Mouse (Mus musculus) cerebellum, adult 11-12 months (tissue): ENCODE measurements around the gene Maats1.

Experiments used
- DNase-seq: peaks from one replicate; pipeline ENCODE4 v3.0.0; 2022

Gene Maats1

DNA sequence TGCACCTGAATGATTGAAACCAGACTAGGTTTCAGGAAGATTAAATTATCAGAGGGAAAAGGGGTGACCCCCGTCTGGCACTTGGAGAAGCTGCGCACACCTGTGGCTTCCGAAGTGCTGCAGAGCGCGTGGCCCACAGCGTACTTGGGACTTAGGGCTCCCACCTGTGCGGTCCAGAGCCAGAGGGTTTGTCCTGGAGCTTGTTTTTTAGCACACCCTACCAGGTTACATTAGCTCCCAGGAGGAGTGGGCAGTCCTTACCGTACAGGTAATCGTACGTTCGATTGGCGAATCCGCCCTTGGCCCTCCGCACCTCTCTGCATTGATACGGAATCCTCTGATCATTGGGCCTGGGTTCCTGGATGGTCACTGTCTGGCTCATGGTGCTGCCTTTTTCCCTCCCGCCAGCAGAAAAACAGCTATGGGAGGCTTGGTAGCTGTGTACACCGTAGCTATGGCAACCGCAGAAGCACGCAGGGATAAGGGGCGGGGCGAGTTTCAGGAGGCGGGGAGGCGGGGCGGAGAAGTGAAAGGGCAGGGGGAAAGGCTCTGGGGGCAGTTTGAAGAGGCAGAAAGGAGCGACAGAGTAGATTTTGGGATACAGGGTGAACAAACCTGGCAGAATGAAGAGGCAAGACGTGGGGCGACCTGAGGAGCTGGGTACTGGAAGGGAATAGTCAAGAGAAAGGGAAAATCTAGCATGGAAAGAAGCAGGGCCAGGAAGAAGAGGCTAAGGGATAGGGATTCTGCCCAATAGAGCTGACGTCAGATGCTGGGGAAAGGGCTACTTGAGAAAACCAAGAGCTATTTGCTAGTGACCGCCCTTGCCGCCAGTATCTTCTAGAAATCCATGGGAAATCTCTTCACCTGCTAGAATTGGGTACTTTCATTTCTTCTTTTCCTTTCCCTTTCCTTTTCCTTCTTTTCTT, at the start of gene Maats1:
TSS of gene Maats1 (minus strand) at position 748 of the 929 bp plus-strand sequence.
- peak; percentile 50 for DNase-seq

DNA sequence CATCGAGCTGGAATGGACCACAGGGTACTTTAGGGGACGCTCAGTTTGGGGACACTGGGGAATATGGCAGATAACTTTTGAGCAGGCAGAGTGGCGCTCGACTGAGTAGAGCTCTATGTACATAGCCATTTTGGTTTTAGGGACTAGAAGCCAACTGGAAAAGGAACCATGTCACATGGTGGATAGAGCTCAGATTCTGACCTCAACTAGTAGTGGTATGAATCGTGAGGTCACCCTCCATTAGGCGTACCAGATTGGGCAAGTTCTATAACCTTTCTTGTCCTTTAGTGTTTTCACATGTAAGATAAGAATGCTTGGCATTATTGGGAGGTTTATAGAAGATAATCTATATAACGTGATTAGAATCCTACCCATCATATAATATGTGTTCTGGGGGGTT, 48.4 kb upstream of the Maats1 start:
- DNase-seq = no peak

DNA sequence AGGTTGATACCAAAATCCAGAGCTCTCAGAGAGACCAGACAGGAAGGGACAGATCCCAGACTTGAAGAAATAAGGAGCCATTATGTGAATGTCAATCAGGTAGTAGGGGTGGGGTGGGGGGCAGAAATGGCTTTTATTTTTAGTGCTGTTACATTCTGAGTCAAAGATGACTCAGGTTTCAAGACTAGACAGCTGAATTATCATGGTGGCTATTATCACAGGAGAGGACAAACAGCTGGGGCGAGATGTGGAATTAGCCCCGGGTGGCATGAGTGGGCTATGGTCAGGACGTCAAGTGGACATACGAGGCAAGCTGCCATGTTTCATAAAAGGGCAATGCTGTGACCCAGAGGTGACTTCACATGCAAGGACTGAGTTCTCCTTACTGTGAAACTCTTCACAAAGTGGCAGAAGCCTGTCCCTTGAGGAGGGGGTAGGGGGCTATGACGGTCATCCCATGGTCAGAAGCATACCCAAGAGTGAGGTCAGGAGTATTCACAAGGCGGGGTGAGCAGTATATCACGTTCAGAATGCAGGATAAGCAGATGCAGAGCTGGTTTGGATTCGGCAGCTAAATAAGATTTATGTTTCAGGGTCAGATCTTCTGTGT, 47.4 kb upstream of the Maats1 start:
- DNase-seq = no peak

DNA sequence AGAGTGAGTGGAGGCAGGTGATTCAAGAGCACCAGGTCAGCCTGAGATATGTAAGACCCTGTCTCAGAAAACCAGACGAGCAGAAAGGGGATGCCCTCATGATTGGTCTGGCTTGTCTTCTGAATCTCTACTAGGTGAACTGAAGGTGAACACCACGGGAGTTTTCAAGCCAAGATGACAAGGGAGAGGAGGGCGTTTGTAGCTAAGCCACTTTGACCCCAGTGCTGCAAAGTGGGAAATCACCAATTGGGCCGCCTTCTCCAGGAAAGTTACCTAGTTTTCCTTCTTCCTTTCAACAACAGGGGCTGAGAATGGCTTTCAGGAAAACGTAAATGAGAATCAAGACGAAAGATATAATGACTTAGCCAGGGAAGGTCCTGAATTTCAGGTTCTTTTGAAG, 46.8 kb upstream of the Maats1 start:
- no peak for DNase-seq

DNA sequence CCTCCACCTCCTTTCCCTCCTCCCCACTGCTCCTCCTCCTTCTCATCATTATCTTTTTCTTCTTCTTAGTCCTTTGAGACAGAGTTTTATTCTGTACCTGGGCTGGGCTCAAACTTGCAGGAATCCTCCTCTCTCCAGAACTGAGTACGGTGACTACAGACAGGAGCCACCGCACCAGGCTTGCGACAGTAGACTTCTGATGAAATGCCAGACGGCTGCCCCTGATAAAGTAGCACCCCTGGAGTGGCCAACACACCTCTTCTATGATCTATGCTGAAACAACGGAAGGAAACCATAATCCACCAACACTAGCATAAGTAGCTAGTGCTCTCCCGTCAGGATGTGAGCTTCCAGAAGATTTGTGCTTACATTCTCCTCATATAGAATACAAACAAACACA, 45.4 kb upstream of the Maats1 start:
- DNase-seq = no peak

DNA sequence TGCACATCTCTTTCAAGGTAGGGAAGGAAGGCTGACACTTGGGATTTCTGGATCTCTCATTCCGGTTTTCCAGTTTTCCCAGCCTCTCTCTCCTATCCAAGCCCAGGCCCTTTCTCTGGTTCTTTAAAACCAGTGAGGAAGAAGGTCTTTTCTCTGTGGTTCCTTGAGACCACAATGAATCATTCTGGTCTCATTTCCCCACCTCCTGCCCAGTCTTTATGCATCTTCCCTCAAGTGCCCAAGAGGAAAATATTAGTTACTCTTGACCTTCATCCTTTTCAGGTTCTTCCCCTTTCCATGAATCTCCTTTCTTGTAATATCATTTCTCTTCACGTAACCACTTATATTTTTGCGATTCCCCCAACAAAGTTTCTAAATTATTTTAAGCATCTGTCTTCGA, 43.8 kb upstream of the Maats1 start:
- DNase-seq = no peak

DNA sequence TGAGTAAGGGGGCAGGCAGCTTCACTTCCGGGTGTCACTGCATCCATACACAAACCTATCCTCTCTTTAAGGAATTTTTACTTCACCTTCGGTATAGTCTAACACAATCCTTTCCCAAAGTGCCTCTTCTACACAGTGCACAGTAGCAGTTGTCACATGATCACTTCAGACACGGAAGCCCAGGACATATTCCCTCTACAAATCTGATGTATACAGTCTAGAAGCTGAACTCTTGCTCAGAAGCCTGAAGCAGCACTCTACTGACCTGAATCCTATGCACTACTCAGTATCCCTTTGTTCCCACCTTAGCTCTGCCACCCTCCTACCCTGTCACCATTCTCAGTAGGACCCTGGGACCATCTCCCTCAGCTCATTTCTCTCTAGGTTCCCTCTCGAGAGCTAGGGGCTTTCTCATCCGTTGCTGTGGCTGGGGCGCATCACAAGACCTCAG, 43.3 kb upstream of the Maats1 start:
- no peak for DNase-seq

DNA sequence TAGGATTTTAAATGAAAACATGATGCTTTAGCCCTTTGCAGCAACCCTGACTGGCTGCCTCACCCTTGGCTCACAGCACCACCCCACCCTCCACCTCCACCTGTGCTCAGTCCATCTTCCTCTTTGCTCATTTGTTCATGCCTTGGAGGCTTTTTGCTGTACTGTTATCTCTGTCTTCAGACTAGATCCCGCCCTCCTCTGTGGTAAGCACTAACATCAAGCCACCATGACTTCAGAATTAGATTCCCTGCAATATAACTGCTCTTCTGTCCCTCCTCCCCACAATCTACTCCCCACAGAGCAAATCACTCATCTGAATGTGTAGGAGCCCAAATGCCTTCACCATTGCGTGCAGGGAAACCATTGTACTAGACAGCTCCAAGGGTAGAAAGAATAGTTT, 41.7 kb upstream of the Maats1 start:
- DNase-seq = no peak

DNA sequence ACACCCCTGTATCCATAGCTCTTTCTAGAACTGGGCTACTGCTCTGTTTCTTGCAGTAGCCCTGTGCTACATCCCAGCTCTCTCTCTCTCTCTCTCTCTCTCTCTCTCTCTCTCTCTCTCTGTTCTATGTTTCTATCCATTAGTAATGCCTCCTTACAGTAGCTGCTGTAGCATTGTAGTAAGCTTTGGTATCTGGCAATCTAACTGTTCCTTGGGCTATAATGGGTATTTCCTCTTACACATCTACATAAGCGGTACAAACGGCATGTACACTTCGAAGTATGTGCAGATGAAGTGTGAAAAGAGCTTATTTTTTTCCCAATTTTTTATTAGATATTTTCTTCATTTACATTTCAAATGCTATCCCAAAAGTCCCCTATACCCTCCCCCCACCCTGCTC, 38.0 kb upstream of the Maats1 start:
- no peak for DNase-seq

DNA sequence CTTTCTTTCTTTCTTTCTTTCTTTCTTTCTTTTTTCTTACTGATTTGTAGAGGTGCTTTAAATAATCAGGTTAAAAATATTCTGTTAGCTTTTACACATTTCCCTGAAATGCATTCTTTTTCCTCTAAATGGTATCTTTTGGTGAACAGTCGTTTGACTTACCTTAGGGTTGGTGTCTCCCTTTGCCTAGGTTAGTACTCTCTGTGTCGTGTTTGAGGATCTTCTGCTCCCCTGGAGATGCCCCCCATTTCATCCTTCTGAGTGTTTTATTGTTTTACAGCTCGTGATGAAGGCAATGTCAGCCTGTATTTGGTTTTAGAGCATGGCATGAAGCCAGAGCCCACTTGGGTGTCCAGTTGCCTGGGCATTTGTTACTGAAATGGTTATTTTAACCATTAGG, 37.5 kb upstream of the Maats1 start:
- no peak for DNase-seq

DNA sequence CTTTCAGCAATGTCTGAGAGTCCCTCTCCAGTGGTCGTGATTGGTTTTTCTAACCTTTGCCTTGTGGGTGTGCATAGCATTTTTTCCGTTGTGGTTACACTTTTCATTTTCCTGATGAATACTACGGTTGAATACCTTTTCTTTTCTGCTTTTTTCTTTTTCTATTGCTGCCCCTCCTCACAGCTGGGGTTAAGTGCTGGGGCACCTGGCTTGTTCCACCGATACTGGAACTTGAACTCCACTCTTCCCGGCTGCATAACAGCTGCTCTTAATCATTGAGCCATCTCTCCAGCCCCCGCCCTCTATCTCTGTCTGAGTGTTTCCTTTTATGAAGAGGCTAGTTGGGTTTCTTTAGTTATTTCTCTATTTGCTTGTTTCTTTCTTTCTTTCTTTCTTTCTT, 37.1 kb upstream of the Maats1 start:
- no peak for DNase-seq

DNA sequence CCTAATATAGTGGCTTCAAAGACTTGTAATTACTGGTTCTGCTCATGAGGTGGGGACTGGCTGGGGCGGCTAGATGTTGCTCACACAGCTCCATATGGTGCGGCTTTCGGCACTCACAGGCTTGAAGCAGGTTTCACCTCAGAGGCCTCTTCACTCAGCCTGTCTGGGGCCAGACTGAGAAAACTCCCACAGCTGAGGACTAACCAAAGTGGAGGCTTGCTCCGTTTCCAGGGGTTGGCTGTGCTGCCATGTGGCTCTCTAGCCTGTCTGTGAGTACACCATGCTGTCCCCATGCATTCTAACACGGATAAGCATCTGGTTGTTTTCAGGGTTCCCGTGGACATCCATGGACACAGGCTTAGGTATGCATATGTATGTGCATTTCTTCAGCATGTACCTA, 36.6 kb upstream of the Maats1 start:
- DNase-seq = no peak

DNA sequence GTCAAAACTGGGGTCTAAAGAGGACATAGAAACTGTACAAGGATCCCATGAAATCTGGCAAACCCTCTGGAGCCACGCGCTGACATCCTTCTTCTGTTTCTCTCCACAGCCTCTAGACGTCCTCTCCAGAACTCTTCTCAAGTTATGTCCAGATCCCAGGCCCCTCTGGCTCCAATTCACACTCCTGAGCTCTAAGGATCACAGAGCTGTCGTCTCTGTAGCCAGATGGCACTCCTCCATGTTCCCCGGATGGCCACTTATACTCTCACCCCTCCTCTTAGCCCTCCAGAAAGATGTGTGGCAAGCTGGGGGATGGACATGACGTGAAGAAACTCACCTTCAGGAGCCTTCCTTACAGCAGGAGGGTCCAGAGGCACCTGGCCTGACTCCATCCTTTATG, 35.6 kb upstream of the Maats1 start:
- no peak for DNase-seq

DNA sequence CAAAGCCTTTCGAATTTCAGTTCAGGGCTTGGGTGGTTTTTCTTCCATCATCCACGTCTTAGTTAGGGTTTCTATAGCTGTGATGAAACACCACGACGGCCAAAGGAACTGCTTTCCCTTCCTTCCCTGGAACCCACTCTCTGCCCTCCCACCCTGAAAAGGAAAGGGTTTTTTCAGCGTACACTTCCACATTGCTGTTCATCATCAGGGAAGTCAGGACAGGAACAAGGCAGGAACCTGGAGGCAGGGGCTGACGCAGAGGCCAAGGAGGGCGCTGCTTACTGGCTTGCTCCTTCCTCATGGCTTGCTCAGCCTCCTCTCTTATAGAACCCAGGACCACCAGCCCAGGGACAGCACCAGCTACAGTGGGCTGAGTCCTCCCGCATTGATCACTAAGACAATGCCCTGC, 34.9 kb upstream of the Maats1 start:
- no peak for DNase-seq

DNA sequence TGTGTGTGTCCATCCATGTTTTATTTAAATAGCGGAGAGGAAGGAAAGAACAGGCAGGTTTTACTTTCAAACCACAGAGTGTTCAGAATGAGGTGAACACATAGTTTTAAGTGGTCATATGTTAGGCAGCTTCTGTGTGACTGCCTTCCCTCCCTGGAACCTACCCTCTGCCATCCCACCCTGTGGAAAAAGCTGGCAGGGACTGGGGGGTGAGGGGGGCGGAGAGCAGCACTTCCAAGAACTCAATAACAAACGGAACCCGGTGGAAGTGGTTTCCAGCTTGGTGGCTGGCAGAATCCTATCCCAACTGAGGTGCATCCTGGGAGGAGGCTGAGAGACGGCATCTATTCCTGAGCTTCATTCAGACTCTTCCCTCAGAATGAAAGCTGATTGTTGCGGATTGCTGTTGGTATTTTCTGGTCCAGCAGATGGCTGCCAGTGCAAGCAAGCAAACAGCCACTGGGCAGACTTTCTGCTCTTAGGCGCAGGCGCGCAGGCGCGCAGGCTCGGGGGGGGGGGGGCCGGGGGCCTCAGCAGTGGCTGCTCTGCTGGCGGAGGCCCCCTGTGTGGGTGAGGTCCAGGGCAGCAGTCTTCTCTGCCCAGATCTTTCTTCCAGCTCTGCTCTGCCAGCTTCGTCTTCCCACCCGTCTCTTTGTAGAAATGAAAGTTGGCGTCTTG, 34.4 kb upstream of the Maats1 start:
- peak; percentile 66 for DNase-seq

DNA sequence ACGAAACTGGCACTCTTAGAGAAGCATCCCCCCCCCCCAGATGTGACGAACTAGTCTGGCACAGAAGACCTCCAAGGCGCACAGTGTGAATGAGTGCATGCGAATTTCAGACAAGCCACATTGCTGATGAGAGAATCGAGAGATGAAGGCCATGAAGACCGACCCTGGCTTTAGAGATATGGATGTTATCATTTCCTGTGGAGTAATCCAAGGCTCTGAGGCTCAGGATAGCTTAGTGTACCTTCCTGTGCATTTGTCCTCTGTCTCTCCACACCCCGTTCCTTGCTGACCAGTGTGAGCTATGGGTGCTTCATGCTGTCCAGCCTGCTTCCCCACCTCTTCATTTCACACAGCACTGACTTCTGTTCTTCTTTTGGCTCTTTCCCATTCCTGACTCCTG, 33.2 kb upstream of the Maats1 start:
- no peak for DNase-seq

DNA sequence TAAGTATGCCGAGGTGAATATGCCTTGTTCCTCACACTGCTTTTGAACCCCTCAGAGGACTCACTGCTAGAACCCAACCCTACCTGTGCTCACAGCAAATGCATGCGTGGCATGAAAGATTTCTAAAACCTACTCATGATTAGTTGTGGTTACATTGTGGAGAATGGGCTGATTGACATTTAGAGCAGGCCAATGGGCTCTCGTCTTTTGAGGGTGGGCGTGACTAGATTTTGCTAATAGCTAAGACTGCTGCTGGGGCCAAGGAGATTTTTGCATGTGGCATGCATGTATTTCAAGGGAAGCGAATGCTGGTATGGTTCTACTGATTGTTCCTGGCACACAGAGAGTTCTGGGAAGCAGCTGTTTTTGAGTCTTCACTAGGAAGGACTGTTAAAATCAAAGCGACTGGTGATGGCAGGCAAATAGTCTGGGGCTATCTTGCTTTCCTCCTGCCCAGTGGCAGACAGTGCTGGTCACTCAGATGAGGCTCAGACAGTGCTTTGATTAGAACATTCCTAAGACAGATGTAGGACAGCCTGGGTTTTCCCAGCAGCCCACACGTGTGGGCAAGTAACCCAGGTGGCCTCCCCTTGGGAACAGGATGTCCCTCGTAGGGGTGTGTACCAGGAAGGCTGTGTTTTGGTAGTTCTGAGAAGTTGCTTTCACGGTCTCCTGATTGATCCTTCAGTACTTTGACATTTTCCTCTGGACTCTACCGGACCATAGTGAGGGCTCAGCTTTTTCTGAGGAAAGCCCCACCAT, 32.6 kb upstream of the Maats1 start:
- DNase-seq = no peak

DNA sequence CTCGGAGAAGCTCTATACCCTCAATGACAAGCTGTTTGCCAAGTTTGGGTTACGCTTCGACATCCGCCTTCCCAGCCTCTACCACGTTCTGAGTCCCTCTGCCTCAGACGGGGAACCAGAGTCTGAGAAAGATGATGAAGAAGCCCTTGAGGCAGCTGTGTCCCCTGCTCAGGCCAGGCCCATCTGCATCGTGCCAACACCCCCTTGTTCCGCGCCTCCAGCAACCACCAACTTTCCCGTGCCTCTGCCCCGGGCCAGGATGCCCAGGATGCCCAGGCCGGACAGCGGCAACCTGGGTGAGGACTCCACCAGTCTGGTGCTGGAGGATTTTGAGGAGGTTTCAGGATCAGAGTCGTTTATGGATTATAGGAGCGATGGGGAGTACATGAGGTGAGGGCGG, 32.0 kb upstream of the Maats1 start:
- no peak for DNase-seq

DNA sequence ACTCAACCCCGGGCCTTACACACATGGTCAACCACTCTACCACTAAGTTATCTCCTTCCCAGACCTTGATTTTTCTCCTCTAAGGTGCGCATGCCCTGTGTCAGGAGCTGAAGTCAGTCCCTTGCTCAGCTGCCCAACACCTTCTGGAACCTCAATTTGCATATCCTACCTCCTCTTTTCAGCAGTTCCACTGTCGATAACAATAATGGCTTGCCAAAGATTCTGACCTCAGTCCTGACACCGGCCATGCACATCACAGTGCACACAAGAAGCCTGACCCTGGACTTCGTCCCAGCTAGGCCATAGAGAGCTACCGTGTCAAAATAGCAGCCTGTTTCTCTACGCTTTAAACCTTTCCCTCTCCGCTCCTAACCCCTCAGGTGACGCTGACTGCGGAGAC, 31.5 kb upstream of the Maats1 start:
- DNase-seq = no peak

DNA sequence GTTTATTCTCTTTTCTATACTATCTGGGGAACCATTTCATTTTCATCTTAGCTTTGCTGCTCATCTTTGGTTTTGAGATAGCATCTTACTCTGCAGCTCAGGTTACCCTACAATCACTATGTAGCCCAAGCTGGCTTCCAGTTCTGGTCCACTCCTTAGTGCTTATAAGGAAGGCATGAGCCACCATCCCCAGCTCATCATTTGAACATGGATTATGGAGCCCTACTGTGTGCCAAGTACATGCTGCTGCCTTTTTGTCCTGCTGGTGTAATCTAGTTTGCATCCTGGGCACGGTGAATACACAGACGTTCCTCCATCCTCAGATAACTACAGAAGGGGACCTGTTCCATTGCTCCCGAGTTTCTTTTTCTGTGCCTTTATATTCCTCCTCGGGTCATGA, 30.9 kb upstream of the Maats1 start:
- no peak for DNase-seq

DNA sequence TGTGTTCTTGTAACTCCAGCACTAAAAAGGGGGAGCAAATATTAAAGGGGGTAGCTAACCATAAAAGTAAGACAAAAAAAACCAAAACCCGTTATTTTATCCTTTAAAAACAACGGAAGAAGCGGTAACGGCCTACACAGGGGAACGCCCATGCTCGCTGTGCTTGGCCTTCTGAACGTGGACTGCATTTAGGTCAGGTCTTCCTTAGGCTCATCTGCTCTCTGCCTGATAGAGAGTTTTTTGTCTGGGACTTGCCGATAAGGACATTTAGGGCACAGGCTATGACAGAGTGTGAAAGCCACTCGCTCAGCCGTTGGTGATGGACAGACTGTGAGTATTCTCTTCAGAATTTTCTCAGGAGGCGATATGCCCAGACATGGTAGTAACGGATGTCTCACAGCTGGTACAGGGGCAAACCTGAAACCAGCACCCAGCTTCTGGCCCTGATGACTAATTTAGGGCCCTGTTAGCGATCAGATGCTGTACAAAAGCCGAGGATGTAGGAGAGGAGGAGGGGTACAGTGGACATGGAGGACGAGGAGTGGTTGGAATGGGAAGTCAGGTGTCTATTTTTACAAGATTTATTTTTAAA, 29.9 kb upstream of the Maats1 start:
- no peak for DNase-seq

DNA sequence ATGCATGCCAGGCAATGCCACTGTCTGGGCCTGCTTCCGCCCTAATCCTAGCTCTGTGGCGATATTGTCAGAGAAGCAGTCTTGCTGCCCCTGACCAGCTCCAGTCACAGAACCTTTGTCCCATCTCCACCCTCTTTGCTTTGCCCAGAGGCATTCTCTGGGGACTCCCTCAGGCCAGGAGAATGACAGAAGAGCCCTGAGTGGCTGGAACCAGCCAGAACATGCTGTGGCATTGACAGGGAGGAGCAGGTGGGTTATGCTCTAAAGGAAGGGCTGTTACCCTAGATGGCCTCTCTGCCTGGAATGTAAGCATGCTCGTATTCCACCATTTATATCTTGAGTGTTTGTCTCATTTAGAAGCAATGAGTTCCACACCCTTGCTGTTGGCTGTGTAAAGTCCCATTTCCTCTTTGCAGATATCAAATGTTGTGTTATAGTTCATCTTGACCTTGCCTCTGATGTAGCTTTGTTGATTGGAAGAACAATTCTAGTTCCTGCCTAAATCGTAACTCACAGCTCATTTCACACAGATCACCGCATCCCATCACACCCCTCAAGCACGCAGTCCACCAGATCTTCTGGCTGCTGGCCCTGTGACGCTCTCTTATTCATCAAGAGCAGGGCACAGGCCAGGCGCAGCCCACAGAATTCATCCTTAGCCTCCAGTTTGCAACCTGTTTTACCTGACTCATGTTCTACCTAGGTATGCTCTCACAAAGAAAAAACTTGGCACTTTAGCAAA, 28.9 kb upstream of the Maats1 start:
- DNase-seq = no peak
